Mouse (Mus musculus) thymus, adult 2 months (tissue): ENCODE measurements around the gene Rnf220.

ENCODE experiments used
- CTCF ChIP-seq: fragments of 200-500 bp; IDR thresholded peaks from 2 replicates; pipeline ENCODE4 v1.5.1; 2012; ENCODE audit warnings: mild to moderate bottlenecking, control low read depth, low read length, moderate library complexity, borderline replicate concordance; ENCODE audit not compliant: control insufficient read depth, poor library complexity, insufficient read depth; ENCODE audit errors: extremely low read depth
- POLR2A ChIP-seq: fragments of 200-500 bp; IDR thresholded peaks from 2 replicates; pipeline ENCODE4 v1.6.1; 2012; ENCODE audit warnings: mild to moderate bottlenecking, low read length, control low read depth, moderate library complexity; ENCODE audit not compliant: control insufficient read depth, poor library complexity, insufficient read depth; ENCODE audit errors: extremely low read depth

- TF ChIP-seq CTCF: no peak
- TF ChIP-seq POLR2A: no peak
These were observed 208.4 kb downstream of the Rnf220 start for GRCm38 (mm10) chr4:117288277-117288926.
